Mouse (Mus musculus) neural tube, embryonic 14.5 days (tissue): ENCODE data around the gene D11Wsu47e. TPM values are rescaled to one million over a fixed set of nuclear protein-coding genes. Genes with fewer than 3 reads are reported as not detected.

ENCODE experiments used
- polyA plus RNA-seq: library from polyadenylated mRNA; unstranded; fragments of >200 nt; fragmentation: Nextera tagmentation; extraction: Ambion mirVana; gene quantifications from 2 replicates; pipeline ENCODE4 v1.2.1, GENCODE M21; 2014

Gene D11Wsu47e
- polyA plus RNA-seq, 1 experiment from 2014 or later: 27.6 TPM

Other genes starting within 250 kb of the D11Wsu47e start
- 9.9 and 14.2 TPM in 2 replicates for gene Sstr2, start 65.1 kb upstream of the D11Wsu47e start, polyA plus RNA-seq
- 35.0 and 36.3 TPM in 2 replicates for gene Cog1, start 35.2 kb upstream of the D11Wsu47e start, polyA plus RNA-seq
- 23.5 and 24.4 TPM in 2 replicates for gene Slc39a11, start 34.3 kb upstream of the D11Wsu47e start, polyA plus RNA-seq
- 41.4 and 45.3 TPM in 2 replicates for gene Fam104a, start 257 bp upstream of the D11Wsu47e start, polyA plus RNA-seq
- 0.31 and 0.72 TPM in 2 replicates for gene Cpsf4l, start 25.6 kb downstream of the D11Wsu47e start, polyA plus RNA-seq
- gene Cdc42ep4, start 67.5 kb downstream of the D11Wsu47e start, polyA plus RNA-seq: 37.0 and 41.4 TPM in 2 replicates